Mouse (Mus musculus) stomach, embryonic 15.5 days (tissue): ENCODE measurements around the gene Tns3. TPM values are rescaled to one million over a fixed set of nuclear protein-coding genes. Genes with fewer than 3 reads are reported as not detected.
"Not testable (repeated sequence)": the region's sequence is repeated elsewhere in the genome, so short reads cannot be mapped to it uniquely, and the experiment has no call there.

Experiments
- ATAC-seq: fragments of 200-750 bp; cut with Nextera tagmentation; 2 replicates; pipeline ENCODE4 v1.8.0; 2017; ENCODE audit warnings: low read depth, moderate number of reproducible peaks, moderate TSS enrichment; ENCODE audit not compliant: insufficient read depth, low FRiP score
- H3K27ac ChIP-seq: fragments of 300-500 bp; sonication (generic); 2 replicates; pipeline ENCODE4 v1.5.1; 2015; ENCODE audit warnings: mild to moderate bottlenecking, inconsistent platforms
- H3K27me3 ChIP-seq: fragments of 300-500 bp; sonication (generic); replicated peaks from 2 replicates; pipeline ENCODE4 v1.6.1; 2015; ENCODE audit warnings: inconsistent platforms
- H3K36me3 ChIP-seq: fragments of 300-500 bp; sonication (generic); 2 replicates; pipeline ENCODE4 v1.6.1; 2015; ENCODE audit warnings: inconsistent platforms
- H3K4me1 ChIP-seq: fragments of 300-500 bp; sonication (generic); 2 replicates; pipeline ENCODE4 v1.6.1; 2015; ENCODE audit warnings: inconsistent platforms
- H3K4me2 ChIP-seq: fragments of 300-500 bp; sonication (generic); 2 replicates; pipeline ENCODE4 v1.6.1; 2015; ENCODE audit warnings: mild to moderate bottlenecking, inconsistent platforms
- H3K4me3 ChIP-seq: fragments of 300-500 bp; sonication (generic); replicated peaks from 2 replicates; pipeline ENCODE4 v1.5.1; 2015; ENCODE audit warnings: inconsistent platforms
- H3K9ac ChIP-seq: fragments of 300-500 bp; sonication (generic); 2 replicates; pipeline ENCODE4 v1.6.1; 2015; ENCODE audit warnings: inconsistent platforms
- H3K9me3 ChIP-seq: fragments of 300-500 bp; sonication (generic); 2 replicates; pipeline ENCODE4 v1.6.1; 2016; ENCODE audit warnings: inconsistent platforms
- WGBS: fragments of 180-500 bp; shearing (Covaris S2); methylation state at CpG from one replicate; pipeline ENCODE4 v1.1.7; 2015; 5-methylcytosine and 5-hydroxymethylcytosine counted together
- polyA plus RNA-seq: library from polyadenylated mRNA; unstranded; fragments of >200 nt; fragmentation: Nextera tagmentation; extraction: Ambion mirVana; gene quantifications from 2 replicates; pipeline ENCODE4 v1.2.1, GENCODE M21; 2015

Gene Tns3
- polyA plus RNA-seq, 1 experiment from 2014 or later: 26.9 TPM

- not testable (repeated sequence) for H3K27ac ChIP-seq, H3K9ac ChIP-seq, H3K4me2 ChIP-seq, H3K27me3 ChIP-seq, H3K4me1 ChIP-seq, H3K4me3 ChIP-seq, ATAC-seq, H3K9me3 ChIP-seq
- peaks cover 17% of the 10 kb centered on the region for H3K36me3 ChIP-seq
- 89% methylated on average over 3 of the region's 3 CpGs for WGBS
Measured at GRCm38 (mm10) chr11:8532771-8533170, 131.6 kb downstream of the Tns3 start.

GRCm38 (mm10) chr11:8532112-8532747 lies 132.1 kb downstream of the Tns3 start:
- no peak overlapping the region for H3K4me3 ChIP-seq
- H3K36me3 ChIP-seq: peaks cover 17% of the 10 kb centered on the region
- H3K4me2 ChIP-seq: no peak overlapping the region
- H3K9ac ChIP-seq: no peak overlapping the region
- no peak for ATAC-seq
- H3K4me1 ChIP-seq: no peaks in the 10 kb centered on the region
- H3K9me3 ChIP-seq: no peaks in the 10 kb centered on the region
- H3K27me3 ChIP-seq: no peaks in the 10 kb centered on the region
- no peak overlapping the region for H3K27ac ChIP-seq
- 88% methylated on average over 10 of the region's 10 CpGs for WGBS

DNA sequence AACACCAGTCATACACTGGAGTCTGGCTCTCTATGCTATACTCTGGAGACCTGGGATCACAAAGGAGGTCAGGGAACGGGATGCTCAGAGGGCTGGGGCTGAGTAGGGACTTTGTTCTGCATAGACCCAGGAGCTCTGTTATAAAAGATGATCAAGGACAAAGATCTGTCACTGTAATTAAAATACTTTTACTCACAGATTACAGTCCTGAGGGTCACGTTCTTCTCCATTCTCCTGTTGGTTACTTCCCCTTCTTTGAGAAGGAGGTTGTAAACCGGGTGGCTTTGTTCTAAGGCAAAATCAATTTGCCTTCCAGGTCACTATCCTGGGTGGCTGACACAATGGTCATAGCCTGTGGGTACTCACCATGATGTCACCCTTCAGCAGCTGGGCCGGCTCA lies 133.8 kb downstream of the Tns3 start:
- Histone ChIP-seq H3K9me3 (no peaks in the 10 kb centered on the region), H3K9ac (no peak overlapping the region), H3K27ac (no peak overlapping the region), H3K36me3 (peaks cover 17% of the 10 kb centered on the region), H3K27me3 (no peaks in the 10 kb centered on the region), H3K4me2 (no peak overlapping the region), H3K4me3 (no peak overlapping the region), H3K4me1 (peaks cover 6% of the 10 kb centered on the region; the same call in 1 of the 2 replicates)
- 79% methylated on average over 4 of the region's 4 CpGs for WGBS
- ATAC-seq: no peak

GRCm38 (mm10) chr11:8530036-8530435 lies 134.3 kb downstream of the Tns3 start:
- Histone ChIP-seq H3K27ac (no peak overlapping the region), H3K9ac (no peak overlapping the region), H3K4me1 (peaks cover 6% of the 10 kb centered on the region; the same call in 1 of the 2 replicates), H3K27me3 (no peaks in the 10 kb centered on the region), H3K36me3 (peaks cover 17% of the 10 kb centered on the region), H3K4me2 (no peak overlapping the region), H3K9me3 (no peaks in the 10 kb centered on the region), H3K4me3 (no peak overlapping the region)
- no peak for ATAC-seq
- WGBS: 86% methylated on average over 4 of the region's 4 CpGs

DNA sequence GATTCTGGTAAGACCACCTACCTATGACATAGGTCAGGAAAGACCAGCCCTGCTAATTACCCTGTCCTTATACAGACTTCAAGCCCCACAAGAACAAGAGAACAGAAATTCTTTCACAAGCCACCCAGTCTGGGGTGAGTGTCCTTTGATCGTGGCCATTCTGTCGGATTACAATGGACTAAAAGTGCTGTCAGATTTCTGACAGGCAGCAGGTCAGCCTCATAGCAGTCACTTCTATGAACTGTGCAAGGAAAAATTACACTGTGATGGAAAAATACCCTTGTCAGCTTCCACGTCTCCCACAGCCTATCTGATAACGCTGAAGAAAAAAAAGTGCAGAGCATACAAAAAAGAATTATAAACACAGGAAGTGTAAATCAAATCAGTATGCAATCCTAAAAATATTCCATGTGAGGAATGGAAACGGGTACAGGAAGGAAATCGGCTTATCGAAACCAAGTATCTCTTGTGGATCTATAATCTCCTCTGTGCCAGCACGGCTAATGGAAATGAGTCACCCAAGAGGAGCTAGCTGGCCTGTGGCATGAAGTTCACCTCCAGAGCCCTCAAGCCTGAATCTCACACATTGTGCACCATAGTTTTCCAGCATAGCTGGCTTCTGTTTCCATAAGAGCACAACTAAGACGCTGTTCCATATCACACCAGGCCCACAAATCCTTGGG lies 138.7 kb downstream of the Tns3 start:
- Histone ChIP-seq H3K9me3 (no peaks in the 10 kb centered on the region), H3K9ac (no peak overlapping the region), H3K27me3 (no peaks in the 10 kb centered on the region), H3K4me2 (no peak overlapping the region), H3K36me3 (0 out of 2 replicates have a peak, but pooled peaks cover 13% of the 10 kb centered on the region), H3K4me1 (peaks cover 15% of the 10 kb centered on the region), H3K27ac (peak overlapping the region; percentile 35; the same call in 1 of the 2 replicates), H3K4me3 (no peak overlapping the region)
- WGBS: 57% methylated on average over 9 of the region's 9 CpGs
- ATAC-seq: no peak

DNA sequence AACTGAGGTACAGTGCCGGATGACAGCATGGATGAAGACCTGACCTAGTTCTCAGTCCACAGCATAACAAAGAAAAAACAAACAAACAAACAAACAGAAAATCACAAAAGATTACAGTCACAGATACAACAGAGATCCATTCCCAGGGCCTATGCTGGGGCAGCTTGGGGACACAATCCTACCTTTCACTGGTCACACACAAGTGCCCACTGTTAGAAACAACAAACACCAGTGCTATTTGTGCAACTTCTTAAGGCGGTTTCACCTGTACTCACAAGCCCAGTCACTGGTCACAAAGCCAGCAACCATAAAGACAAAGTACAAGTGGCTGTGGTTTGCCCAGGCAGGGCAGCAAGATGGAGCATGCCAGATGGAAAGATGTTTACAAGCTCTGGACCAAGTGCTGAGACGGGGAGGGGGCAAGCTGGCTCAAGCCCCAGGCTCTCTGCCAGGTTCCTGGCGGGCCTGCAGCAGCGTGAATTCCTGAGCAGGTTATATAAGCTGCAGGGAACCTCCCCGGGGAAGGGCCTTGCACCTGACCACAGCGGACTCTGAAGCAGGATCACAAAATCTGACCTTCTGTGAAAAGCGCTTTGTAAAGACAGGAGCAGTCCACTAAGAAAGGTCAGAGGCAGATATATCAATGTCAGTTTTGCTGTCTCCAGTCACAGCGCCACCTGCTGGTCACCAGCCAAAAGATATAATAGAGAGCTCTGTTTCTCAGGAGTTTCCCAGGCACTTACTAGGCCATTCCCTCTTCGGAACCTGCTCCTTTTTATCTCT lies 140.8 kb downstream of the Tns3 start:
- H3K4me1 ChIP-seq: peaks cover 18% of the 10 kb centered on the region
- 0 out of 2 replicates have a peak, but pooled peaks cover 5% of the 10 kb centered on the region for H3K36me3 ChIP-seq
- peak; percentile 43; the same call in 1 of the 2 replicates for ATAC-seq
- H3K27me3 ChIP-seq: no peaks in the 10 kb centered on the region
- H3K9me3 ChIP-seq: no peaks in the 10 kb centered on the region
- H3K27ac ChIP-seq: peak overlapping the region; percentile 54
- no peak overlapping the region for H3K9ac ChIP-seq
- H3K4me2 ChIP-seq: no peak overlapping the region
- 32% methylated on average over 10 of the region's 10 CpGs for WGBS
- no peak overlapping the region for H3K4me3 ChIP-seq

- peak; percentile 67 for ATAC-seq
- Histone ChIP-seq H3K4me2 (no peak overlapping the region), H3K27ac (peak overlapping the region; percentile 82), H3K9ac (no peak overlapping the region), H3K4me1 (peaks cover 13% of the 10 kb centered on the region), H3K9me3 (no peaks in the 10 kb centered on the region), H3K27me3 (no peaks in the 10 kb centered on the region), H3K4me3 (no peak overlapping the region), H3K36me3 (peaks cover 8% of the 10 kb centered on the region; the same call in 1 of the 2 replicates)
- WGBS: 42% methylated on average over 7 of the region's 7 CpGs
Measured at GRCm38 (mm10) chr11:8513359-8514253, 150.7 kb downstream of the Tns3 start.

GRCm38 (mm10) chr11:8510294-8510693 lies 154.0 kb downstream of the Tns3 start:
- no peak overlapping the region for H3K4me3 ChIP-seq
- H3K4me1 ChIP-seq: peaks cover 13% of the 10 kb centered on the region
- H3K9ac ChIP-seq: no peak overlapping the region
- ATAC-seq: peak; percentile 47; the same call in 1 of the 2 replicates
- no peak overlapping the region for H3K4me2 ChIP-seq
- no peaks in the 10 kb centered on the region for H3K9me3 ChIP-seq
- H3K27ac ChIP-seq: peak overlapping the region; percentile 28; the same call in 1 of the 2 replicates
- peaks cover 14% of the 10 kb centered on the region; the same call in 1 of the 2 replicates for H3K36me3 ChIP-seq
- no peaks in the 10 kb centered on the region for H3K27me3 ChIP-seq
- 72% methylated on average over 2 of the region's 2 CpGs for WGBS

GRCm38 (mm10) chr11:8509614-8510013 lies 154.7 kb downstream of the Tns3 start:
- no peaks in the 10 kb centered on the region for H3K27me3 ChIP-seq
- no peaks in the 10 kb centered on the region for H3K9me3 ChIP-seq
- peaks cover 13% of the 10 kb centered on the region for H3K4me1 ChIP-seq
- ATAC-seq: no peak
- 68% methylated on average over 7 of the region's 7 CpGs for WGBS
- no peak overlapping the region for H3K4me3 ChIP-seq
- H3K9ac ChIP-seq: no peak overlapping the region
- no peak overlapping the region for H3K4me2 ChIP-seq
- H3K27ac ChIP-seq: peak overlapping the region; percentile 12; the same call in 1 of the 2 replicates
- H3K36me3 ChIP-seq: peaks cover 15% of the 10 kb centered on the region; the same call in 1 of the 2 replicates

GRCm38 (mm10) chr11:8503735-8504134 lies 160.6 kb downstream of the Tns3 start:
- ATAC-seq: peak; percentile 82
- Histone ChIP-seq H3K9ac (no peak overlapping the region), H3K4me2 (peak overlapping the region; percentile 45), H3K4me3 (peak overlapping the region; percentile 28), H3K36me3 (0 out of 2 replicates have a peak, but pooled peaks cover 13% of the 10 kb centered on the region), H3K4me1 (peaks cover 13% of the 10 kb centered on the region), H3K9me3 (no peaks in the 10 kb centered on the region), H3K27me3 (no peaks in the 10 kb centered on the region), H3K27ac (peak overlapping the region; percentile 83)
- 26% methylated on average over 11 of the region's 11 CpGs for WGBS

DNA sequence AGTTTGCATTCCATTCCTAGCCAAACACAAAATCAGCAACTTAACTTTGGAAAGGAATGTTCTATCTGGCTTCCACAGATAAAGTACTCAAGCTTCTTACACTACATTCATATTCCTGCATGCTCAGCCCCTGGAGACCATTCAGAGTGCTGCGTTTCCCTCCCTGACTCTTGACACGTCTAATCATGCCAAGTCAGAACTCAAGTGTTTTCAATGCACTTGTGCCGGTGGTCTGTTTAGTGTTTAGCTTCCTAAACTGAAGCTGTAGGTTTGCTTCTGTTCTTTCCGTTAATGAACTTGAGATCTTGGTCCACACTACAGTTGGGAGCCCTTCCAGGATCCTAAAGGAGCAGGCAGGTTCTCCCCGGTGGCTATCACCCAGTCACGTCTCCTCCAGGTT lies 163.5 kb downstream of the Tns3 start:
- Histone ChIP-seq H3K27me3 (no peaks in the 10 kb centered on the region), H3K9me3 (no peaks in the 10 kb centered on the region), H3K4me3 (no peak overlapping the region), H3K27ac (no peak overlapping the region), H3K4me1 (peaks cover 27% of the 10 kb centered on the region), H3K9ac (no peak overlapping the region), H3K36me3 (0 out of 2 replicates have a peak, but pooled peaks cover 7% of the 10 kb centered on the region), H3K4me2 (peak overlapping the region; percentile 5; the same call in 1 of the 2 replicates)
- WGBS: 66% methylated on average over 6 of the region's 6 CpGs
- no peak for ATAC-seq
